Mouse (Mus musculus) gastrocnemius, adult 18-20 months (tissue): ENCODE data around the gene Rhpn2. TPM values are rescaled to one million over a fixed set of nuclear protein-coding genes. Genes with fewer than 3 reads are reported as not detected.
"Not testable (repeated sequence)": the region's sequence is repeated elsewhere in the genome, so short reads cannot be mapped to it uniquely, and the experiment has no call there.

Experiments
- DNase-seq: peaks from one replicate; pipeline ENCODE4 v3.0.0; 2021; ENCODE audit warnings: low spot score
- long read RNA-seq, 2 experiments: library from polyadenylated mRNA; stranded (forward); transcript quantifications; one replicate each; pipeline ENCODE4 v2.0.0; 2021
- total RNA-seq, 2 experiments: library from RNA; stranded (reverse); gene quantifications; 2 replicates each; pipeline ENCODE4 v1.2.3; 2021

The Rhpn2 gene
- total RNA-seq = 1 to 10 TPM; 2.4 to 4.2 TPM
- long read RNA-seq, experiment 1, partial matches to known transcripts = 0 of 2 reads
- long read RNA-seq, experiment 1, other reads (novel, unspliced or antisense) = 0 of 2 reads
- long read RNA-seq, experiment 2, transcript Rhpn2-201 (15 exons, 3,508 nt) = major isoform, 13 of 22 reads
- long read RNA-seq, experiment 2, partial matches to known transcripts = 2 of 22 reads
- long read RNA-seq, experiment 2, other reads (novel, unspliced or antisense) = 4 of 22 reads

DNA sequence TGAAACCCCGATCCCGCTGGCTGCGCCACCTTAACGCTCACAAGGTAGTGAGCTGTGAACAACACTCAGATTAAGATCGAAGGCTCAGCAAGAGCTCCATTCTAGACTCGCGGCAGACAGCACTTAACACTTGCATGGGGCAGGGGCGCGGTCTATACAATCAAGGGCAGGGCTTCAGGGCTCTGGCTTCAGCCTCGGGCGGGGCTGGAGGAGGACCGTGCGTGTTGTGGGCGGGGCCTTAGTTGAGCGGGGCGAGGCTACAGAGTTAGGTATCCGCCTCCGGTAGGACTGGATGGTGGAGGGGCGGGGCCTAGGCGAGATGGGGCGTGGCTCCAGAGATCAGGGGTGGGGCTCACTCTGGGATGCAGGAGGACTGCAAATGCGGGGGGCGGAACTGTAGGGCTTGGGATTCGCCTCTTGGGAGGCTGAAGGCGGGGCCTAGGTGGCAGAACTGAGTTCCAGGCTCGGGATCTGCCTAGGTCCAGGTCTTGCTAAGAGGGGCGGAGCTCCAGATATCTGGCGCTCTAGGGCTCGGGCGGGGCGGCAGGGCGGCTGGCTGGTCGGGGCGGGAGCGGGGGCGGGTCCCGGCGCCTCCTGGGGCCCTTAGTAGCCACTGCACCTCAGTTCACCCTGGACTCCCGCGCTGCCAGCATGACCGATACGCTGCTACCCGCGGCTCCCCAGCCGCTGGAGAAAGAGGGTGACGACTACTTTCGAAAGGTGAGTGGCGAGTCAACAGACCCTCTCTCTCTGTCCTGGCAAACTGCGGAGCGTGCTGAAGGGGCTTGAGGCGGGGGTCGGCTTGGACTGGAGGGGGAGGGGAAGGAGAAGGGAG lies at the start of gene Rhpn2:
TSS of gene Rhpn2 (plus strand) at position 479 of the 835 bp plus-strand sequence.
- DNase-seq = peak; percentile 100

DNA sequence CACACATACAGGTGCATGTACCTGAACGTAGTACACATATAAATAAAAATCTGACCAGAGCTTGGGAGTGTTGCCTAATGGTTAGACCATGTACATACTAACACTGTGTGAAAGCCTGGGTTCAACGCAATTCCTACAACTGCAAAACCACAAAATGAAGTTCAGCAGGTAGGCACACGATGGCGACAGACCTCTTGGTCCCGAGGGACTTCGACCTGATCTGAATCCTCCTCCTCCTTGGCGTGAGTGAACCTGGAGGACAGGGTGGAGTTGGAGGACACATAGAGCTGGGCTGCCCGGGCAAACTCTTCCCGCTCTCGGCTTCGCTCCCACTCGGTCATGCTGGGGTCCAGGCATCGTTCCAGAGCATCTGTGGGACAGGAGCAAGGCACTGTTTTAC lies 40.5 kb upstream of the Rhpn2 start:
- DNase-seq = no peak

- no peak for DNase-seq
Observed at GRCm38 (mm10) chr7:35295631-35296030, 38.3 kb upstream of the Rhpn2 start.

DNA sequence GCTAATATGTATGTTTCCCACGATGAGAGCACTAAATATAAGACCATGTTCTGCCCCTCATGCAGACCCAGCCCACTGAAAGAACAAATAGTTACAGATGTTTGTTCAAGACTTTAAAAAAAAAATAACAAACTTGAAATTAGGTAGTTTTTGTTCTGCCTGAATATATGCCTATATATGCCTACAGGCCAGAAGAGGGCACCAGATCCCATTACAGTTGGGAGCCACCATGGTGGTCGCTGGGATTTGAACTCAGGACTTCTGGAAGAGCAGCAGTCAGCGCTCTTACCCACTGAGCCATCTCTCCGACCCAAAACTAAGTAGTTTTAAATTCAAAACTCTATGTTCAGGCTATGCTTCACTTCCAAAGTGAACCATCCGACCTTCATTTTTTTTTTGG lies 36.1 kb upstream of the Rhpn2 start:
- no peak for DNase-seq

GRCm38 (mm10) chr7:35299656-35300055 lies 34.3 kb upstream of the Rhpn2 start:
- DNase-seq = no peak

DNA sequence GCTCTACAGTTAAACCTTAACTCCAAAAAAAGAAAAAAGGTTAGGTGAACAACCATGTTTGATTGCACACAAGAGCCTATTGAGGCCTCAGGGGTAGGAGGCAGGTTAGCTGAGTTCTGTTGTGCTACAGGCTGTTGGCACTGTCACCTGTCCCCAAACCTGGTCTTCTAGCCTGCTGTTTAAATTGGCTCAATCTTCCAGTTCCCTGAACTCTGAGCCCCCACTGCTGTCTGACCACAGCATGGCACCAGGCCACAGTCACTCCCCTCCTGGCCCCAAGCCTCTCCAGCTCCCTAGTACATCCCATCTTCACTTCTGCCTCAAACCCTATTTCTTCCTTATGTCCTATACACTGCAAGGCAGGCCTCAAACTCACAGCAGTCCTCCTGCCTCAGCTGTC lies 33.2 kb upstream of the Rhpn2 start:
- no peak for DNase-seq

DNA sequence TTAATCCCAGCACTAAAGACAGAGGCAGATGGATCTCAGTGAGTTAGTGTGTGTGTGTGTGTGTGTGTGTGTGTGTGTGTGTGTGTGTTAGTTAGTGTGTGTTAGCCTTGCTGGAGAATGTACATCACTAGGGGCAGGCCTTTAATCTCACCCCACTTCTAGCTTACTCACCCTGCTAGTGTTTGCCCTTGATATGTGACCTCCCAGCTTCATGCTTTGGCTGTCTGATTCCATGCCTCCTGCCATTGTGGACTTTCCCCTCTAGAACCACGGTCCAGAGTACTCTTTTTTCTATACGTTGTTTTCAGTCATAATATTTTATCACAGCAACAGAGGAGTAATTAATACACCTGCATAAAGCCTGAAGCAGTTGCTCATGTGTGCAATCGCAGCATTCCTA lies 22.8 kb upstream of the Rhpn2 start:
- DNase-seq = no peak

GRCm38 (mm10) chr7:35314156-35314555 lies 19.8 kb upstream of the Rhpn2 start:
- DNase-seq = no peak

DNA sequence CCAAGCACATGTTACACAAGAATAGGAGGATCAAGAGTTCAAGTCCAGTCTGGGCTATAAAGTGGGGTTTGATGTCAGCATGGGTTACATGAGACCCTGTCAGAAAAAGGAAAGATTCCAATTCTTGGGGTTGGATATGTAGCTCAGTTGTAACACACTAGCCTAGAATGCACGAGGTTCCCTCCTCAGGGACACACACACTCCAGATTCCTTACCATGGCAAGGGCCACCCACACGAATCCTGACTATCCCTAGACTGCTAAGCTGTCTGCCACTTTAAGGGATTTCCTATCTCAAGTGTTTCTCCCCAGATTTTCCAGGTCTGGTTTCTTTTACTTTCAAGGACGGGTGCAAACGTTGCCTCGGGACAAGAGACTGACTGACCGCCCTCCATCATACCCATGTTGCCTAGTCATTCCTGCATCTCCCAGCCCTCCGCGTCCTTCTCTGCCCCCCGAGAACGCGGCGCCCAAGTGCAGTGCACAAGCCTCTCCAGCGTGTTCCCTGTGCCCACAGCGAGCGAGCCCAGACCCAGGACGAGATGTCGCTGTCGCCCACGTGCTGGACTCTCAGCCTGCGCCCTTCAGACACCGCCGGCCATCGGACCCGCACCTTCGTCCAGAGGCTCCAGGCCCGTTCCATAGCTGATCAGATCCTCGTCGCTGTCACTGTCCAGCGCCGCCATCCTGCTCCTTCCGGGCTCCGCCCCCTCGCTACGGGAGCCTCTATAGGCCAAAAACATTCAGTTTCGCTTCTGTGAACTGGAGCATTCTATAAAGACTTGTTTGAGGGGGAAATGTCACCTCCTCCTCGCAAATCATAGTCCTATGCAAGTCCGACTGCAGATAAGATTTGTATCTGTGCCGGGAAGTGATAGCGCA lies 16.0 kb upstream of the Rhpn2 start, which contains the start of gene Gpatch1:
TSS of gene Gpatch1 (minus strand) at position 712 of the 881 bp plus-strand sequence.
- peak; percentile 96 for DNase-seq

- not testable (repeated sequence) for DNase-seq
Observed at GRCm38 (mm10) chr7:35319221-35319620, 14.7 kb upstream of the Rhpn2 start.

DNA sequence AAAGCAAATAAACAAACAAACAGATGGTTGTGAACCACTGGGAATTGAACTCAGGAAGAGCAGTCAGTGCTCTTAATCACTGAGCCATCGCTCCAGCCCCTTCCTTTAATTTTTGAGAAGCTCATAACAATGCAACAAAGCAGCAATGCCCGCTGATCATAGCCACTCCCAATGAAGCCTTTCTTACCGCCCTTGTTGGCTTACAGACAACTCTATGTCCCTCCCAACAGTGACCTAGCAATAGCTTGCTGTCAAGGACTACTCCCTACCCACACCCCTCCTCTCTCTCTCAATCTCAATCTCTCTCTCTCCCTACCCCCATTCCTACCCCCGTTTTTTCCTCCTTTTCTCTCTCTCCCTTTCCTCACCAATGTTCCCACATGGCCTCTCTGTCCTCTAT lies 14.2 kb upstream of the Rhpn2 start:
- peak; percentile 15 for DNase-seq

GRCm38 (mm10) chr7:35322161-35322560 lies 11.8 kb upstream of the Rhpn2 start:
- no peak for DNase-seq

DNA sequence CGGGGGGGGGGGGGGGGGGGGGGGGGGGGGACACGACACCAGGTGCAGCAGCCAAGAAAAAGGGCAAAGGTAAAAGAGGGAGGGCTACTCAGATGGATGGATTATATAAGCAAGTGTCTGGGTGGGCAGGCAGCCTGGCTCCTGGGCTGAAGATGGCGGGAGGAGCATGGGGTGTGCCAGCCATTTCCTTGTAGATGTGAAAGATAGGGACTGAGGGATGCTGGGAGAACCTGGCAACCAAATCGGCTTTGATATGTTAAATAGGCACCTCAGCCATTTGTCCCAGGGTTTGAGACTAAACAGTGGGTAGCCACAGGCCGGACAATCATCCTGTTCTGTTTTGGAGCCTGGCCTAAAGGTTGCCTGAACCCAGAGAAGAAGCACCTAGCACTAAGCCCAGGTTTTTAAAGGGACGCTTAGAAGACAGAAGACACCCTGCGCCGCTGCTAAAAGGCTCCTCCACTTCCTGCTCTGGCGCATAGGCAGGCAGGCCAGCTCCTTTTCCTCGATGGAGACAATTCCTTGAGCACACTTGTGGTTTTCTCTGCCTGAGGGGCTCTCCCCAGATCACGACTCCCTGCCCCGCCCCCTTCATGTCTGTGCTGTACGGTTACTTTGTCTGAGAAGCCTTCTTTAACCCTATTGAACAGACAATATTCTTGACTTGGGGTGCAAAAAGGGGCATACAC lies 11.1 kb upstream of the Rhpn2 start:
- no peak for DNase-seq

DNA sequence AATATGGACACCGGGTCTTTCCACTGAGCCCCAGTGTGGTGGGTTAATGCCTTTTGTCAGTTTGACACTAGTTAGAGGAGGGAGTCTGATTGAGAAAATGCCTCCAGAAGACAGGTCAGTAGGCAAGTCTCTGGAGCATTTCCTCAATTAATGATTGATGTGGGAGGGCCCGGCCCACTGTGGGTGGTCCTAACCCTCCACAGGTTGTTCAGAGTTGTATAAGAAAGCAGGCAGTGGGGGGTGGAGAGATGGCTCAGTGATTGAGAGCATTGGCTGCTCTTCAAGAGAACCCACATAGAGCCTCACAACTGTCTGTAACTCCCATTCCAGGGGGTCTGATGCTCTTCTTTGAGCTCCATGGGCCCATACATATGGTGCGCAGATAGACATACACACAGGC lies 2.4 kb upstream of the Rhpn2 start:
- DNase-seq = no peak

GRCm38 (mm10) chr7:35333231-35333651 lies 729 bp upstream of the Rhpn2 start:
- no peak for DNase-seq

GRCm38 (mm10) chr7:35334527-35335452 lies 820 bp downstream of the Rhpn2 start:
- peak; percentile 16 for DNase-seq

- DNase-seq = no peak
Observed at GRCm38 (mm10) chr7:35340196-35340595, 6.2 kb downstream of the Rhpn2 start.

DNA sequence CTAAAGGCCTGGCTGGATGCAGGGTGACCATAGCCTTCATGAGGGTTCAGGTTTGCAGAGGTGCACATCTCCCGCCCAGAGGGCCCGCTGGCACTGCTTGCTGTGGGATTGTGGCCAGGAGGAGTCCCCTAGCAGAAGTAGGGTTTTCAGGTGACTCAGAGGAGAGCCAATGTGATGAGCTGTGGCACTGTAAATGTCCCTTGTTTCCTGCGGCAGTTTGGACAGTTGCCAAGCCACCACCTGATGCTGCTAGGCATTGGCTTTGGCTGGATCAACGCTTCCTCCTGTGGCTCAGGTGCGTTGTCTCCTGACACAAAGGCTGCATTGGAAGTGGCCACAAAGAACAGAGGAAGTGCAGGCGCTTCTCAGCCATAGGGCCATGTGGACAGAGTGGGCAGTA lies 7.3 kb downstream of the Rhpn2 start:
- DNase-seq = no peak

- DNase-seq = no peak
Observed at GRCm38 (mm10) chr7:35342498-35342897, 8.5 kb downstream of the Rhpn2 start.

DNA sequence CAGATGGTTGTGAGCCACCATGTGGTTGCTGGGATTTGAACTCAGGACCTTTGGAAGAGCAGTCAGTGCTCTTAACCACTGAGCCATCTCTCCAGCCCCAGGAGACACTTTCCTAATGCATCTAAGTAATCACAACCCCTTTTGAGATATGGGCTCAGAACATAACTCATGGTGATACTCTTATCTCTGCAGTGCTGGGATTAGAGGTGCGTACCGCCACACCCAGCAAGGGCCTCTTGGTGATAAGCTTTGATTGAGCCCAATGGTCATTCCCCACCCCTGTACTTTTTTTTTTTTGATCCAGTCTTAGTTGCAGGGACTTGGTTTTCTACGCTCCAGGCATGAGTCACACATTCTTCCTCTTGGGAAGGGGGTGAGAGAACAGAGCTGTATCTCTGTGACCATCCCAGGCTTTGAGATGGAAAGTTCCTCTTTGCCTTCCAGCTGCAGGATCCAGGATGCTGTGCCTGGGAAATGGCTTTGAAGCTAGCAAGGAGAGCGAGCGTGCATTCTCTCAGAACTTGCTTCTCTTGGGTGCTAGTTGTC lies 10.9 kb downstream of the Rhpn2 start:
- no peak for DNase-seq
